Mouse (Mus musculus) spleen, embryonic (tissue): ENCODE measurements at regions not wholly inside any gene's neighbourhood (a gene's known extent, or its start where the extent isn't known, plus 50 kb on each side); places are given as distances from the start of the nearest gene placed in this dataset.

Experiments
- CTCF ChIA-PET: fragments of 350-600 bp; sonication (Branson Sonifier 250); formaldehyde crosslinking; loops from one replicate; lab custom pipeline; 2022; lab: Charles Lee

GRCm38 (mm10) chr11:89147990-89148389 is 74.3 kb downstream of the Gm525 start:
- CTCF ChIA-PET: no interaction called here

- CTCF ChIA-PET: no interaction called here
Observed at GRCm38 (mm10) chr11:89145281-89145945, 71.8 kb downstream of the Gm525 start.

- CTCF ChIA-PET: no interaction called here
Observed at GRCm38 (mm10) chr11:89142527-89143154, 69.0 kb downstream of the Gm525 start.
